Mouse (Mus musculus) frontal cortex, adult (tissue): ENCODE measurements around the gene Fuca1.

Source experiments
- ATAC-seq: cut with Nextera tagmentation; 2 replicates; pipeline ENCODE4 v1.9.2; 2017; ENCODE audit warnings: mild to moderate bottlenecking, moderate library complexity, mixed read lengths; ENCODE audit not compliant: low TSS enrichment

Fuca1 gene

DNA sequence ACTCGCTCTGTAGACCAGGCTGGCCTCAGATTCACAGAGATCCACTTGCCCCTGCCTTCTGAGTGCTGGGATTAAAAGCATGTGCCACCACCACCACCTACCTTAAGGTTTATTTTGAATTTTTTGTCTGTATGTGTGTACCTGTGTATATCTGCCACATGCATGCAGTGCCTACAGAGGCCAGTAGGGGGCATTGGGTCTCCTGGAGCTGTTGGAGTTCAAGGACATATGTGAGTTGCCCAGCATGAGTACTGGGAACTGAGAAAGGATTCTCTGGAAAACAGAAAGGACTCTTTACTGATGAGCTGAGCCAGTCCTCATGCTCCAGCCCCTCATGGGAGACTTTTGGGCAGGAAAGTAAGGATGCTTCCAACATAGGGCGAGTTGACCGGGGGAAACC, 31.0 kb downstream of the Fuca1 start:
- ATAC-seq: no peak

DNA sequence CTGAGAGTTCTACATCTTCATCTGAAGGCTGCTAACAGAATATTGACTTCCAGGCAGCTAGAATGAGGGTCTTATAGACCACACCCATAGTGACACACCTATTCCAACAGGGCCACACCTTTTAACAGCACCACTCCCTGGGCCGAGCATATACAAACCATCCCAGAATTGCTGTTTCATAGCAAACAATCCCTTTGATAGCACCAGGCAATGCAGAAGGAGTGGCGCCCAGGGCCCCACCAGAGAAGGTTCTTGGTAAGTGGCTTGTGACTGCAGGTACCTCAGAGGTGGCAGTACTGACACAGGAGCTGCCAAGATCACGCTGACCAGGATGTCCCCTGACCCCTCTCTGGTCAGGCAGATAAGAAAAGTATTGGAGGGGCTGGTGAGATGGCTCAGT, 32.6 kb downstream of the Fuca1 start:
- ATAC-seq: no peak

DNA sequence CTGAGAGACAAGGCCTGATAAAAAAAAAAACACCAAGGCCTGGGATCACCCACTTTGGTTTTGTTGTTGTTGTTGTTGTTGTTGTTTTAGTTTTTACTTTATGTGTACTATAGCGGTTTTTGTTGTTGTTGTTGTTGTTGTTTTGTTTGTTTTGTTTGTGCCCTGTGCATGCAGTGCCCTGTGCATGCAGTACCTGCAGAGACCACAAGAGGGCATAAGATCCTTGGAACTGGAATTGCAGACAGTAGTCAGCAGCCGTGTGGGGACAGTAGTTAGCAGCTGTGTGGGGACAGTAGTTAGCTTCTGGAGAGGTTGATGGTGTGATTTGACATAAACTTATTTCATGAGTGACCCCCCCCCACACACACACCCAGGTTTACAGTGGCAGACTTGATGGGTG, 33.7 kb downstream of the Fuca1 start:
- ATAC-seq: peak; percentile 51; the same call in 1 of the 2 replicates

DNA sequence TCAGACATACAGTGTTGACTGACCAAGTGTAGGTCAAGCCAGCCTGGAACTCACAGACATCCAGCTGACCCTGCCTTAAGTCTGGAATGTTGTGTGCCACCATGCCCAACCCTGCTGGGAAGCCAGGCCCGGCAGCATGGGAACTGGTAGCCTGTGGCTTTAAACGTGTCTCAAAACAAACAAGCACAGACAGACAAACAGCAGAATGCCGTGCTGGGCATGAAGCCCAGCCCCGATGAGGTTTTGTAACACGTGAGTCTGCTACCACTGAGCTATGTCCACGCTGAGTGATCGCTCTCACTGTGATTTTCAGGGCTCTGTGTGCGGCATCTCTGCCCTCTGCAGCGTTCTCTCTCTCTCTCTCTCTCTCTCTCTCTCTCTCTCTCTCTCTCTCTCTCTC, 35.4 kb downstream of the Fuca1 start:
- ATAC-seq: no peak

DNA sequence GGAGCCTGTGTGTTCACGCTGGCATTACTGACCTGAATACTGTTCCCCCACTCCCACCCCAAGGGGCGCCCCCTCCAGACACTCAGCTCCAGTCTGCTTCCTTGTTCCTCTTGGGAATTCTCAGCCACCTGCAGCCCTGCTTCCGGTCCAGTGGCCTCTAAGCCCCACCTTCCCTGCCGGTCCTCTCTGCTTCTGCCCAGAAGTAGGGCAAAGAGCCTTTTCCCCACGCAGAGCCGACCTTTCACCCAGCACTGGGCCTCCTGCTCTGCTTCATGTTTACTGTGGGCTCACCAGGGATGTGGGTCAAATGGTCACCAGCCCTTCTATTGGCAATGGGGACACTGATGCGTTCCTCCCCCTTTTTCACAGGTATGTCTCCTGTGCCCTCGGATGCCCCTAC, 37.8 kb downstream of the Fuca1 start:
- ATAC-seq: no peak

DNA sequence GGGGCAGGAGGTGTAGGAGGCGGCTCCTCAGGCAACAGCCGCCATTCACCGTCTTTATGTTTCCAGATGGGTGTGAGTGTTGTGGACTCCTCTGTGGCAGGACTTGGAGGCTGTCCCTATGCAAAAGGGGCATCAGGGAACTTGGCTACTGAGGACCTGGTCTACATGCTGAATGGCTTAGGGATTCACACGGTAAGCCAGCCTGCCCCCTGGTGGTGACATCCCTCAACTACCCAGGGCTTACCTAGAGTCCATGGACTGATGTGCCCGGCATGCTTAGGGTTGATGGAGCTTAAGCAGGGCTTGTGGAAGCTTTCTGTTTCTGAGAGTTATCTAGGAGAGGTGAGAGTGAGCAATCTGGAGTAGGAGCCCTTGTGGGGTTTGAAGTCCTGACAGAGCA, 40.2 kb downstream of the Fuca1 start:
- ATAC-seq: peak; percentile 44

DNA sequence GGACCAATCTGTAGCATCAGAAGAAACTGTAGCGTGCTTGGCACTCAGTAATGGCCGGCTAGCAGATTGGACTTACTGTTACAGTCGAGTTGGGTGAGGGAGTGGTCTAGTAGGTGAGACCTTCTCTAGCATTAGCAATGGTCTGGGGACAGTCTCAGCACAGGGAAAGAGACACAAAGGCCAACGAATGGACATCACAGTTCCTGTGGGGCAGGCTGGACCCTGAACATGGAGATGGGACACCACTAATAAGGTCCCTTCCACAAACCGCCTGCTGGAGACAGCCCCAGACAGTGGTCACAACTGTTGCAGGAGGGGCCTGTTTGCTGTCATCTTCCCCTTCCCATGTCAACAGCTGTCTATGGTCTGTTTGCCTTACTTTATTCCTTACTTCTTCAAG, 41.2 kb downstream of the Fuca1 start:
- ATAC-seq: no peak

DNA sequence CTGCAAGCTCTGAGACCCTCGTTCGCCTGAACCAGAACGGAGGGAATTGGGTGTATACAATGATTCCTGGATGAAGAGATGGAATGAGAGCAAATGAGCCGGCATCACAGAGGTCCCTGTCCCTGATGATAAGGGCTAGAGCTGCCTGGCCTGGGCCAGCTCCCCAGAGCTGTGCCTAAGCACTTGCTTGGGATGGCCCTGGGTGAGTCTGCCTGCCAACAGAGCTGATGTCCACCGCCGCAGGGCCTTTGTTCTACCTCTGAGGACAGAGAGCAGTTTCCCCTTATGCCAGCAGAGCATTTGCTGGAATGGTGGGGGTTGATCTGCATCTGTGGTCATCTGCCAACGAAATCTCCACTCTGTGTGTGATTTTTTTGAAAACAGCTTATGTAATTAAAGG, 41.7 kb downstream of the Fuca1 start:
- ATAC-seq: no peak

DNA sequence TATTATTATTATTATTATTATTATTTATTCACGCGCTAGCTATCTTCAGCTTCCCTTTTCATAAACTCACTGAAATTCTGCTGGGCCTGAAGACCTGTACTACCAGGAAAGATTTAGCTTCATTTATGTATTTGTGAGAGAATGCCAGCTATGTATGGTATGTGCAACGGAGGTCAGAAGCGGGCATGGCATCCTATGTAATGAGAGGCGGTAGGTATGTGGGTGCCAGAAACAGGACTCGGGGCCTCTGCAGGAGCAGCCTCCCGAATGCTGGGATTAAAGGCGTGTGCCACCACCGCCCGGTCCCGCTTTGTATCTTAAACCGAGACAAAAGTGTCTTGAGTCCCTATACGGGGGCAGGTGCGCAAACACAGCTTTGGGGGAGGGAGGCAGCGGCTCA, 42.4 kb downstream of the Fuca1 start:
- ATAC-seq: peak; percentile 2; the same call in 1 of the 2 replicates

DNA sequence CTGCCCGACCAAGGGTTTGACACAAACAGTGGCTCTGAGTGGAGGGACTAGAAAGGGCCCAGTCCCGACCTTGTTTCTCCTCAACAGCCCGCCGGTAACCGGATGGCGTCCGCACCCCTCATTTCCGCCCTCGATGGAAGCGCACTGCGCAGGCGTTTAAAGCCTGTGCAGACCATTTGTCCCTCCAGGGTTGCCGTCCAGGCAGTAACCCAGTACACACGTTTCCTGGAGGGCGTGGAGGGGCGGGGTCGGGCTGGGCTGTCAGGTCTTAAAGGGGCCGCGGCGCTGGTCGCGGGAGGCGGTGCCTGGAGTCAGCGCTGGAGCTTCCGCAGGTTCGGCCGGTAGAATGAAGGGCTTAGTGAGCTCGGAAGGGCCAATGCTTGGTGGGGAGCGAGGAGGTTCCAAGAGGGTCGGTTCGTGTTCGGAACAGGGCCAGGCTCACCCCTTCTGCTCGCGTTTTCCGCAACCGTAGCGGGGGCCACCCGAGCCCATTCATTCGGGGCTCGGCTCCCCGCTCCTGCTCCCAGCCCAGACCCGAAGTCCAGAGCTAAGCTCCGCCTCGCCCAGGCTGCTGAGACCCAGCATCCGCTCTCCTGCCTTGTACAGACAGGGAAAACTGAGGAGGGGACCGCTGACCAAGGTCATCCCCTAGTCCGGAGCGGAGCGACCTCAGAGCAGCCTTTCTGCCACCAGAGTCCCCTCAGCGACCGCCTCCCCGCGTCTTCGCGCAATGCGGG, 43.1 kb downstream of the Fuca1 start, which contains the start of gene Gale:
Gale (plus strand) TSS at position 271 of the 737 bp plus-strand sequence.
- peak; percentile 74 for ATAC-seq

DNA sequence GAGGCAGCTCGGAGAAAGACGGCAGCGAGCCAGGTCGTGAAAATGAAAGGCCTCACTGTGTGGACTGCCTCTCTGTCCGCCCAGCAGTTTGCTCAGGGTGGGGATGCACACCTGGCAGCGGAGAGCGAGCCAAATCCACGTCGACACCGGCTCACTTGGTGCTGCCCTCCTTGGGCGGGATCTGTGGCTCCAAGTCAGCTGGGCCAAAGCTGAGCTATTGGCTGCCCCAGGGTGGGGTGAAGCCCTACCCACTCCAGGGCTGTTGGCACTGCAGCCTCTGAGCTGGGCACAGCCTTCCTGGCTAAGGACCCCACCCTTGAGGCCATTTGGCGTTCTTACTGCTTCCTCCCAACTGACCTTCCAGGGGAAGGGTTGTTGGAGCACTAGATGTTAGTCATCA, 43.9 kb downstream of the Fuca1 start:
- ATAC-seq: peak; percentile 15; the same call in 1 of the 2 replicates

DNA sequence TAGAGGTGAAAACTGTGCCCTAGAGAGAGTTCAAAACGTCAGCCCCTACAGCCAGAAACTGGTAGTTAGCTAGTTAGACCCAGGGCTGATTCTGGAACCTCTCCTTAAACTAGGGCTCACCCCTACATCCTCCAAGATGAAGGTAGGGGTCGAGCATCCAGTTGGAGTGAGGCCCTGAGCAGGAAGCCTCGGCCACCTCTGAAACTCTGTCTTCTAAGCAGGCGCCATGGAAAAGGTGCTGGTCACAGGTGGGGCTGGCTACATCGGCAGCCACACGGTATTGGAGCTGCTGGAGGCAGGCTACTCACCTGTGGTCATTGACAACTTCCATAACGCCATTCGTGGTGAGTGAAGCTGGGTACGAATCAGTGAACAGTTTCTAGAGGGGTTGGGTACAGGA, 44.6 kb downstream of the Fuca1 start:
- no peak for ATAC-seq

DNA sequence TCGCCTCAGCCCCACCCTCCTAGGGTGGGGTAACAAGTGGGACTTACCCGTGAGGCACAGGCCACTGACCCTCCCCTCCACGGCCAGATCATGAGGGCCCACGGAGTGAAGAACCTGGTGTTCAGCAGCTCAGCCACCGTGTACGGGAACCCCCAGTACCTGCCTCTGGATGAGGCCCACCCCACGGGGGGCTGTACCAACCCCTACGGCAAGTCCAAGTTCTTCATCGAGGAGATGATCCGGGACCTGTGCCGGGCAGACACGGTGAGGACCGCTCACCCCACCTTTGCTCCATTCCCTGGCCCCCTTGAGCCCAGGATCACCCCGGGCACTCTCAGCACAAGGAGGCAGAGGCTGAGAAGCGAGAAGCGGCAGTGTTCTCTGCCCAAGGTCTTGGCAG, 45.7 kb downstream of the Fuca1 start:
- no peak for ATAC-seq

DNA sequence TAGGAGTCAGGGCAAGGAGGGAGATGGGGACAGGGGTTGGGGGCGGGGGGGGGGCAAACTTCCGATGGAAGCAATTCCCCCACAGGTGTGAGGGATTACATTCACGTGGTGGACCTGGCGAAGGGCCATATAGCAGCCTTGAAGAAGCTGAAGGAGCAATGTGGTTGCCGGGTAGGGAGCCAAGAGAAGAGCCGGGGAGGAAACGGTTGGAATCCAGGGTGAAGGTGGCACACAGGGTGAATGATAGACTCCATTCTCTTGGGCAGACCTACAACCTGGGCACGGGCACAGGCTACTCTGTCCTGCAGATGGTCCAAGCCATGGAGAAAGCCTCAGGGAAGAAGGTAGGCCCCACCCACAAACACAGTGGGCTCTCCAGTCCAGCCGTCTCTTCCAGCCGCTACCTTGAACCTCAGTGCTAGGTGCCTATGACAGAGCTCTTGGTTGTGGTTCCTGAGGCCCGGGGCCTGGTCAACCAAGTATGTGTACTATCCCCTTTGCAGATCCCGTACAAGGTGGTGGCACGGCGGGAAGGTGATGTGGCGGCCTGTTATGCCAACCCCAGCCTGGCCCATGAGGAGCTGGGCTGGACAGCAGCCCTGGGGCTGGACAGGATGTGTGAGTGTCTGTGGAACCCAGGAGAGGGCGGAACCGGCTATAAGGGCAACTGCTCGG, 46.7 kb downstream of the Fuca1 start:
- no peak for ATAC-seq

DNA sequence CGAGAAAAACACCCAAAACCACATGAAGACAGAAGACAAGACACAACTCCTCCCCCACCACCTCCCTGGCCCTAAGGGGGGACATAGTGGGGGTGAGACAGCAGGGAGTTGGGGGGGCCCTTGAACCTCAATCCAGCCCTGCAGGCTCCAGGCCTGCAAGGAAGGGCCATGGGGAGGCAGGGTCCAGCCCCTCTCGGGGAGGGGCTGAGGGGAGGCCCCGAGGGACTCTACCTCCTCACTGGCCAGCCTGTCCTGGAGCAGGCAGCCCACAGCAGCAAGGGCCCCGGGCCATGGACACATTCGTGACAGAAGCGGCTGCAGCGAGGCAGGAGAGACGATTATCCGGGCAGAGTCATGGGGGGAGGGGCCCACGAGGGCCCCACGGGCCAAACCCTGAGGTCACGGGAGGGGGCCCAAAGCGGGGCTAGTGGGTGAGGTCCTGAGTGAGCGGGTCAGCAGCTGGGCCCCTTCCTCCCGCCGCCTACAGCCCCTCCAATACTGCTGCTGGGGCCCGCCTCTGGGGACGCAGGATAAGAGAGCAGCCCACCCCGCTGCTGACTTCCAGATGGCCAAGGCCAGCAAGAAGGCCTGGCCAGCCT, 47.8 kb downstream of the Fuca1 start:
- ATAC-seq: no peak

DNA sequence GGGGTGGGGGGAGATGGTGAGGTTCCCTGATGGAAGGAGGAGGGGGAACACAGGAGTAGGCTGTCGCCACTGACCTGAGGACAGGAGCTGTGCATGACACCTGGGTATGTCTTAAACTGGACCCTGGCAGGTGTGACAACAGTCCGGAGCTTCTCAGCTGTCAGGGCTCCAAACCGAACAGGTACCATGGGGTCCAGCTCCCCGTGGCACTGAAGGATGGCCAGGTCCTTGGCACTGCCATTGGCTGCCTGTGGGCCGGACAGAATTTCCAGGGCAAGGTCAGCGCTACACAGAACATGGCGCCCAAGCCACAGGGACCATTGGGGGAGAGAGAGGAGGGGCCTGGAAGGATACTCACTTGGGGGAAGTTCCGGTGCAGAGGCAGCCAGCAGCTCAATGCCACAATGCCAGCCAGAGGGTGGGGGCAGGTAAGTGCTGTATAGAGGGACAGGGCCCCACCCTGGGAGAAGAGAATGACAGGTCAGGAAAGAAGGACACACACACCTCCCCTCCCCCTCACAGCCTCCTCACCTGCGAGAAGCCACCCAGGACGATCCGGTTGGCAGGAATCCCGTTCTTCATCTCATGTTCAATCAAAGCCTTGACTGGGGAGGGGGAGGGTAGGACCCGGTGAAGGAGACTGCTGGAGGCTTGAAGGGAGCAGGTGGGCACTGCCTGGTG, 48.7 kb downstream of the Fuca1 start:
- no peak for ATAC-seq

DNA sequence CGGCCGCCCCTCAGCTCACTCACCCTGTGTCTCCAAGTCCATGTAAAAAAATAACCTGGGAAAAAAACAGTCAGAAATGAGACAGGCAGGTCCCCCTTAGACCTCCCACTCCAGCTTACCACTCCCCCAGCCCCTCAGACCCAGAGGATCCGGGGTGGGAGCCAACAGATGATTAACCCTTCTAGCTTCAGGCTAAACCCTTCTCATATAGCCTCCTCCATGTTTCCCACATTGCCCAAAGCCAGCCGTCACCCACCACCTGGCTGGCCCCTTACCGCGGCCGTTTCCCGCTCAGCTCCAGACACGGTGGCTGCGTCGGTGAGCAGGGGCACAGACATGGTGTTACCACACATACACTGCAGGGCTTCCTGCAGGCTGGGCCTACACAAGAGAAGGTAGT, 50.0 kb downstream of the Fuca1 start:
- no peak for ATAC-seq

DNA sequence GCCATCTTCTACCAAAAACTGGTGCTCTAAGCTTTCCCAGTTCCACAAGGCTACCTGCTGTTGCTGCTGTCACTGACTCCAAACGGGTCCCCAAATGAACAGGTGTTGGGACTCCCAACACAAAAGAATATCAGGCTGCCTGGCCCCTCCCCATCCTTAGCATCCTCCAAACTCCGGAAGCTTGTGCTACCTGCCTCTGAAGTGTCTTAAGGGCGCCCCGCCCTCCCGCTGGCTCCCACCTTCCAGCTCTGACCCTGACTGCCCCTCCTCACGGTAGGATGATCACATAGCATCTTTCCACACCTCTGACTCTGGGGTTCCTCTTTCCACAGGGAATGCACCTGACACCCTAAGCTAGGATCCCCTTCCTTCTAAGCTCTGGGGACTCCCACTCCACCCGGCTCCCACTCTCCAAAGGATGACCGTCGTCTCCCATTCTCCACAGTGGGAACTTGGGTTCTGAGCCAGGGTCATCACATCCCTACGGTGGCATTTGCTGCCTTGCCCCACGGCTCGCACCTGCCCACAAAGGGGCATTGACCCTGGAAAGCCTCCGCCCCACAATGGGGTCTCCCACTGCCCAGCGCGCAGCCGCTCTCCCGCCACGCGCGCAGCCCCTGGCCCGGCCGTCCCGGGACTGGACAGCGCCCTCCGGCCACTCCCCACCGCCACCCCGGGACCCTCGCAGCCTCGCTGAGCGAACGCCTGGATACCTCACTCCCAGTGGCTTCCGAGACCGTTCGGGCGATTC, 51.4 kb downstream of the Fuca1 start:
- ATAC-seq: peak; percentile 14; the same call in 1 of the 2 replicates

DNA sequence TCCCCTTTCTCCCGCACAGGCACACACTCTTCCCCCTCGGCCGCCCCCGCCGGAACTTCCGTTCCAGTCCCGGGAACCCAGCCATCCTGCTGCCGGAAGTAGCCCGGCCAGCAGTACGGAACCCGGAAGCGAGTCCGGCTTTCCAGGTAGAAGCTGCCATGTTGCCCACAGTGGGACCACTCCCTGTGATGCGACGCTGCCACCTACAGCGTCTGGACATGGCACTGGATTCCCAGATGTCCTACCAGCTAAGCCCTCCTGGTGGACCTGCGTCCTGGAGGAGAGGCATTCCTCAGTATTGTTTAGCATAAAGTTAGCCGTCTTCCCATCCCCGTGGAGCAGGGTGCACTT, 52.0 kb downstream of the Fuca1 start, which contains the start of gene Lypla2:
Lypla2 (minus strand) TSS at position 71 of the 351 bp plus-strand sequence.
- ATAC-seq: peak; percentile 89

DNA sequence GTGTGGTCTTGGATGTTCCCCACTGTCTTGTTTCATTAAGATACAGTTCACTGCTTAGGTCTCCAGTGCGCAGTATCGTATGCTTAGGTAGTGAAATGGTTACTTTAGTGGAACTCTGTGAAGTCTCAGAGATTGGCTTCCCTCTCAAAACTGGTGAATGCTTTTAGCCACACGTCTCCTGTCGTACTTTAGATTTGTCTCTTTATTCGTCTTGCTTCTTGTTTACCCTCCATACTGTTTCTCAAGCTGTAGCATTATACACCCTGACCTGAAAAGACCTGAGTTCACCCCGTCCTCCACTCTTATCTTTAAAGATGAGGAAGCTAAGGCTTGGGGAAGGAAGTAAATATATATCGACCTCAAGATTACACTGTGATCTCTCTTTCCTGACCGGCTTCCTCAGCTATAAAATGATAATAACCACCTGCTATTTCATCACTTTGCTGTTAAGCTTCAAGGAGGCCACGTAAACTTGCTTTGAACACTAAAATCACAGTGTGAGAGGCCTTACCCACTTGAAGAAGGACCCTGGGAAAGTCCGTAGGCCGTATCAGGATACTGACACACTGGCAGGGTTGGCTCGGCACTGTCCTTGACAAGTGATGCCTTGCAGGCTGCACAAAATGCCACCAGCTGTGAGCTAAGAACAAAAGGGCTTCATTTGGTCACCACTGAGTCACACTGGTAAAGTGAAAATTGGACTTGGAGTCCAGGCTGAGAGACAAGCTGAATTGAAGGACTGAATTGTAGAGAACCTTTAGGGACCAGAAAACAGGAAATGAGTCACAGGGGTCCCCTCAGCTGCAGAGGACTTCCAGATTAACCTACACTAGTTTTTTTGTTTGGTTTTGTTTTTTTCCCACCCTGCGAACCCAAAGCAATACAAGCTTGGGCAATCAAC, 52.6 kb downstream of the Fuca1 start:
- no peak for ATAC-seq

DNA sequence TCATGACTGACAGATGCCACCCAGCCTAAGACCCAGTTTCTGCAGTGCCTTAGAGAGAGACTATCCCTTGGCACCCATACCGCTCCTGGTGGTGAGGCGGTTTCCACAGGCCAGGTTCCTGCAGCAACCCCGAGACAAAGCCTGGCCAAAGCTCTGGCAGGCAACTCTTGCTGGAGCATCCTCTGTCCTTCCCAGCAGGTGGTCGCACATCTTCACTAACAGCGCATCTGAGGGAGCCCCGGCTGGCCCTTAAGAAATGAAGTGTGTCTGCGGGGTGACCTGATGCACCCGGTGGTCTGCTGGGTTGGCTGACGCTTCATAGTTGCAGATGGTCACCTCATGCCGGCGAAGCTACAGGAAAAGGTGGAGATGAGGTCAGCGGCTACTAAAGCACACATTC, 55.6 kb downstream of the Fuca1 start:
- ATAC-seq: no peak
